Mouse (Mus musculus): ENCODE measurements at regions not wholly inside any gene's neighbourhood (a gene's known extent, or its start where the extent isn't known, plus 50 kb on each side); places are given as distances from the start of the nearest gene placed in this dataset.

- 0 out of 2 replicates have a peak, but pooled peaks have one; percentile 15 for ATAC-seq (ENCODE audit: insufficient number of reproducible peaks, low FRiP score, low TSS enrichment)
Observed at GRCm38 (mm10) chr12:44674541-44674940, 345.9 kb downstream of the Nrcam start.

DNA sequence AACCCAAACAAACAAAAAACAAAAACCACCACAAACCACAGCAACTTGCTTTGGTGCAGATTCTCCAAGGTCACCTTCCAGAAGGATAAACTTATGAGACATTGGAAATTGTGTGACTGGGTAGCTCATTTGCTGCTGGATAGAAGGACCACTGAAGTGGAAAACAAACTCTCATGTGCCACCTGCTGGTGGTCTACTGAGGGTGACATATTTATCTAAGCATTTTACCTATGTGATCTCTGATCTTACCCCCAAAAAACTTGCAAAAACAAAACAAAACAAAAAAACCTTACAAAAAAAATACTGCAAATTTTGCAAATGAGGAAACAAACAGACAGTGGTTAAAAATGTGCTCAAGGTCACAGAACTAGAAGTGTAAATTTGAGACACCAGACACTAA, 346.3 kb downstream of the Nrcam start:
- ATAC-seq (ENCODE audit: insufficient number of reproducible peaks, low FRiP score, low TSS enrichment) = no peak

Measured in cerebellum, adult (tissue).